Mouse (Mus musculus) neural tube, embryonic 11.5 days (tissue): ENCODE results near the gene 2210011C24Rik. TPM values are rescaled to one million over a fixed set of nuclear protein-coding genes. Genes with fewer than 3 reads are reported as not detected.

ENCODE experiments used
- ATAC-seq: fragments of 200-750 bp; cut with Nextera tagmentation; 2 replicates; pipeline ENCODE4 v1.8.0; 2017; ENCODE audit warnings: moderate number of reproducible peaks, mild to moderate bottlenecking, moderate TSS enrichment, moderate library complexity; ENCODE audit not compliant: insufficient read depth, low FRiP score, low TSS enrichment
- DNase-seq: peaks from one replicate; pipeline ENCODE4 v3.0.0-alpha.2; 2015; ENCODE audit warnings: low spot score
- H3K27ac ChIP-seq: fragments of 300-500 bp; sonication (generic); 2 replicates; pipeline ENCODE4 v1.5.1; 2014; ENCODE audit warnings: low read depth, mild to moderate bottlenecking, low read length
- H3K27me3 ChIP-seq: fragments of 300-500 bp; sonication (generic); 2 replicates; pipeline ENCODE4 v1.6.1; 2014; ENCODE audit warnings: mild to moderate bottlenecking, low read length, mixed read lengths; ENCODE audit not compliant: control insufficient read depth, insufficient read depth
- H3K36me3 ChIP-seq: fragments of 300-500 bp; sonication (generic); 2 replicates; pipeline ENCODE4 v1.6.1; 2014; ENCODE audit warnings: mild to moderate bottlenecking, low read length, moderate library complexity, mixed read lengths; ENCODE audit not compliant: control insufficient read depth, insufficient read depth
- H3K4me1 ChIP-seq: fragments of 300-500 bp; sonication (generic); 2 replicates; pipeline ENCODE4 v1.6.1; 2014; ENCODE audit warnings: low read length, mixed read lengths; ENCODE audit not compliant: control insufficient read depth, insufficient read depth
- H3K4me2 ChIP-seq: fragments of 300-500 bp; sonication (generic); 2 replicates; pipeline ENCODE4 v1.6.1; 2014; ENCODE audit warnings: low read depth, mild to moderate bottlenecking, moderate library complexity
- H3K4me3 ChIP-seq: fragments of 300-500 bp; sonication (generic); 2 replicates; pipeline ENCODE4 v1.5.1; 2014; ENCODE audit warnings: low read depth, low read length
- H3K9ac ChIP-seq: fragments of 300-500 bp; sonication (generic); 2 replicates; pipeline ENCODE4 v1.6.1; 2014; ENCODE audit warnings: mild to moderate bottlenecking, low read length
- H3K9me3 ChIP-seq: fragments of 300-500 bp; sonication (generic); 2 replicates; pipeline ENCODE4 v1.6.1; 2016; ENCODE audit warnings: low read length; ENCODE audit not compliant: control insufficient read depth
- WGBS: fragments of 180-500 bp; shearing (Covaris S2); extraction: QIAGEN DNeasy Blood & Tissue Kit; methylation state at CpG from one replicate; pipeline ENCODE4 v1.1.7; 2014; 5-methylcytosine and 5-hydroxymethylcytosine counted together
- polyA plus RNA-seq: library from polyadenylated mRNA; unstranded; fragments of >200 nt; fragmentation: Nextera tagmentation; extraction: Ambion mirVana; gene quantifications from 2 replicates; pipeline ENCODE4 v1.2.1, GENCODE M21; 2014

2210011C24Rik gene
- polyA plus RNA-seq, 1 experiment from 2014 or later = not detected

DNA sequence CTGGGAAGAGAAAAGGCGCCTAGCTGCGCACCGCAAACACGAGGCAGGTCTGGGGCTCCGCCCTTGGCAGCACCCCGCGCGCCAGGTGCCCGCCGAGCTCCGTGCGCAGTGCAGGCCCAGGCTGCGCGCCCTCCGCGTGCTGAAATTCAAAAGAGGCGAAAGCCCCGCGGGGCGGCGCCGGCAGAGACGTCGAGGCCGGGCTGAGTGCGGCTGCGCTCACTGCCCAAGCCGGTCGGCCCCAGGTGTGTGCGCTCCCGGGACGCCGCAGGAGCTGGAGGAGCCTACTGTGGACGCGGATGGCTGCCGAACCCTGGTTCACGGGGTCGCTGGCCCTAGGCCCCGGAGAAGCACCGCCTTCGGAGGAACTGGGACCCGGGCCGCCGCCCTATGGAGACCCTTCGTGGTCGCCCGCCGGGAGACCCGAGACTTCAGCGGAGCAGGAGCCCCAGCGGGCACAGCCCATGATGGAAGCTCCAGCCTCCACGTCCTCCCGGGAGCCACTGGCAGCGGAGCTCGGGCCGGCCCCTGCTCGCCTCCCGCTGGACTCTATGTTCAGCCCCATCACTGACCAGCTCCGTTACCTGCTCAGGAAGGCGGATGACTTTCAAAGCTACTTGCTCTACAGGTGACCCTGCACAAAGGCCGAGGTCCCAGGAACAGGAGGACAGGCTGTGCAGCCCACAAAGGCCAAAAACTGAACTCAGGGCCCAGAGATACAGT is 10.5 kb downstream of the 2210011C24Rik start, which contains the start of gene 1700067K01Rik:
Gene 1700067K01Rik, plus strand, starts transcription at position 222 of the 720 bp plus-strand sequence.
- DNase-seq (no peak), ATAC-seq (no peak)
- Histone ChIP-seq H3K27ac (no peak within 1 kb of the TSS), H3K36me3 (peaks cover 2% of the 10 kb centered on the region), H3K27me3 (peaks cover 20% of the 10 kb centered on the region), H3K4me1 (peaks cover 18% of the 10 kb centered on the region), H3K9ac (0 out of 2 replicates have a peak within 1 kb of the TSS, but pooled peaks have one; percentile 16), H3K4me3 (no peak within 1 kb of the TSS), H3K4me2 (0 out of 2 replicates have a peak within 1 kb of the TSS, but pooled peaks have one; percentile 18), H3K9me3 (no peaks in the 10 kb centered on the region)
- WGBS = 14% methylated on average over 61 of the region's 61 CpGs

- no peaks in the 10 kb centered on the region for H3K9me3 ChIP-seq
- H3K4me3 ChIP-seq = peak overlapping the region; percentile 83; the same call in 1 of the 2 replicates
- WGBS = 96% methylated on average over 2 of the region's 2 CpGs
- no peak overlapping the region for H3K9ac ChIP-seq
- ATAC-seq = no peak
- no peak for DNase-seq
- H3K27me3 ChIP-seq = peaks cover 20% of the 10 kb centered on the region
- peaks cover 18% of the 10 kb centered on the region for H3K4me1 ChIP-seq
- no peak overlapping the region for H3K27ac ChIP-seq
- H3K36me3 ChIP-seq = peaks cover 2% of the 10 kb centered on the region
- no peak overlapping the region for H3K4me2 ChIP-seq
Measured at GRCm38 (mm10) chr8:83999825-84000224, 12.1 kb downstream of the 2210011C24Rik start.

- no peak for DNase-seq
- peaks cover 17% of the 10 kb centered on the region for H3K4me1 ChIP-seq
- ATAC-seq = no peak
- H3K27me3 ChIP-seq = peaks cover 20% of the 10 kb centered on the region
- H3K4me2 ChIP-seq = peak overlapping the region; percentile 80
- peak overlapping the region; percentile 83 for H3K4me3 ChIP-seq
- no peak overlapping the region for H3K9ac ChIP-seq
- H3K27ac ChIP-seq = no peak overlapping the region
- no peaks in the 10 kb centered on the region for H3K9me3 ChIP-seq
- 68% methylated on average over 16 of the region's 16 CpGs for WGBS
- peaks cover 2% of the 10 kb centered on the region for H3K36me3 ChIP-seq
Measured at GRCm38 (mm10) chr8:83999057-83999705, 12.8 kb downstream of the 2210011C24Rik start.

DNA sequence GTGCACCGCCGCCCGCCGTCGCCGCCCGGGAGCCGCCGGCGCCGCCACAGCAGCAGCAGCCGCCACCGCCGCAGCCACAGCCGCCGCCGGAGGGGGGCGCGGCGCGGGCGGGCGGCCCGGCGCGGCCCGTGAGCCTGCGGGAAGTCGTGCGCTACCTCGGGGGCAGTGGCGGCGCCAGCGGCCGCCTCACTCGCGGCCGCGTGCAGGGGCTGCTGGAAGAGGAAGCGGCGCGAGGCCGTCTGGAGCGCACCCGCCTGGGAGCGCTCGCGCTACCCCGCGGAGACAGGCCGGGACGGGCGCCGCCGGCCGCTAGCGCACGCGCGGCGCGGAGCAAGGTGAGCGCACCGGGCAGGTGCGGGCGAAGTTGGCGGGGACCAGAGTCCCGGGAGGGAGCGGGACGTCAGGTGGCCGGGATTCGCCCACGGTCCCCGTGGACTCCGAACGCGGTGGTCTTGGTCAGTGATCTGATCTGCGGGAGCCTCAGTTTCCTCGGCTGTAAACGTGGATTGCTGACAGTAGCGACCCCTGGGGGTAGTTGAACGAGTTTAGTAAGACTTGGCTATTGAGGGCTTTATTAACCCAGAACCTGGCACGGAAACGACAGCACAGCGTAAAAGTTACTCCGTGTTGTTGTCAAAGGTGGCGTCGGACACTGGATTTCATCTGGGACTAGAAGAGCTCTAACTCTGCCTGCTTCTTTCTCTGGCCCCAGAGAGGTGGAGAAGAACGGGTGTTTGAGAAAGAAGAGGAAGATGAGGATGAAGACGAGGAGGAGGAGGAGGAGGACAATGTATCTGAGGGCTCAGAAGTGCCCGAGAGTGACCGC is 13.5 kb downstream of the 2210011C24Rik start:
- peak; percentile 8; the same call in 1 of the 2 replicates for ATAC-seq
- under 1% methylated on average over 74 of the region's 92 CpGs for WGBS
- Histone ChIP-seq H3K36me3 (peaks cover 2% of the 10 kb centered on the region), H3K4me3 (peak overlapping the region; percentile 83), H3K9ac (peak overlapping the region; percentile 72), H3K4me1 (peaks cover 14% of the 10 kb centered on the region; the same call in 1 of the 2 replicates), H3K27me3 (peaks cover 20% of the 10 kb centered on the region), H3K27ac (peak overlapping the region; percentile 77), H3K4me2 (peak overlapping the region; percentile 80), H3K9me3 (no peaks in the 10 kb centered on the region)
- peak; percentile 75 for DNase-seq

DNA sequence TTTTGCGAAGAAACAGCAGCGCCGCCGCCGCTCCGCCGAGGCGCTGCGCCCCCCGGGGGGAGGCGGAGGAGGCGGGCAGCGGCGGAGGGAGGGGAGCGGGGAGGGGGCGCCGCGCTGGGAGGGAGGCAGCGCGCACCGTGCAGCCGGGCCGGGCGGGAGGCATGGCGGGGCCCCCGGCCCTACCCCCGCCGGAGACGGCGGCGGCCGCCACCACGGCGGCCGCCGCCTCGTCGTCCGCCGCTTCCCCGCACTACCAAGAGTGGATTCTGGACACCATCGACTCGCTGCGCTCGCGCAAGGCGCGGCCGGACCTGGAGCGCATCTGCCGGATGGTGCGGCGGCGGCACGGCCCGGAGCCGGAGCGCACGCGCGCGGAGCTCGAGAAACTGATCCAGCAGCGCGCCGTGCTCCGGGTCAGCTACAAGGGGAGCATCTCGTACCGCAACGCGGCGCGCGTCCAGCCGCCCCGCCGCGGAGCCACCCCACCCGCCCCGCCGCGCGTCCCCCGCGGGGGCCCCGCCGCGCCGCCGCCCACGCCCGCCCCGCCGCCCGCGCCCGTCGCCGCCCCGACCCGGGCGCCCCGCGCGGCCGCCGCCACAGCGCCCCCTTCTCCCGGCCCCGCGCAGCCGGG is 14.3 kb downstream of the 2210011C24Rik start, which contains the start of gene Samd1:
Gene Samd1, plus strand, starts transcription at position 162 of the 631 bp plus-strand sequence.
- peak within 1 kb of the TSS; percentile 80 for H3K4me2 ChIP-seq
- H3K4me3 ChIP-seq = peak within 1 kb of the TSS; percentile 83
- H3K9ac ChIP-seq = peak within 1 kb of the TSS; percentile 86
- H3K9me3 ChIP-seq = no peaks in the 10 kb centered on the region
- H3K27me3 ChIP-seq = peaks cover 20% of the 10 kb centered on the region
- WGBS = 1% methylated on average over 61 of the region's 112 CpGs
- H3K36me3 ChIP-seq = peaks cover 2% of the 10 kb centered on the region
- DNase-seq (peak; percentile 73), ATAC-seq (0 out of 2 replicates have a peak, but pooled peaks have one; percentile 32)
- peaks cover 14% of the 10 kb centered on the region; the same call in 1 of the 2 replicates for H3K4me1 ChIP-seq
- peak within 1 kb of the TSS; percentile 95 for H3K27ac ChIP-seq

- ATAC-seq (peak; percentile 70), DNase-seq (peak; percentile 87)
- peaks cover 14% of the 10 kb centered on the region; the same call in 1 of the 2 replicates for H3K4me1 ChIP-seq
- peak overlapping the region; percentile 95 for H3K27ac ChIP-seq
- peak overlapping the region; percentile 83 for H3K4me3 ChIP-seq
- peak overlapping the region; percentile 86 for H3K9ac ChIP-seq
- peaks cover 19% of the 10 kb centered on the region for H3K27me3 ChIP-seq
- peak overlapping the region; percentile 80 for H3K4me2 ChIP-seq
- WGBS = under 1% methylated on average over 30 of the region's 103 CpGs
- H3K36me3 ChIP-seq = peaks cover 5% of the 10 kb centered on the region
- no peaks in the 10 kb centered on the region for H3K9me3 ChIP-seq
Measured at GRCm38 (mm10) chr8:83996567-83997505, 15.1 kb downstream of the 2210011C24Rik start.

DNA sequence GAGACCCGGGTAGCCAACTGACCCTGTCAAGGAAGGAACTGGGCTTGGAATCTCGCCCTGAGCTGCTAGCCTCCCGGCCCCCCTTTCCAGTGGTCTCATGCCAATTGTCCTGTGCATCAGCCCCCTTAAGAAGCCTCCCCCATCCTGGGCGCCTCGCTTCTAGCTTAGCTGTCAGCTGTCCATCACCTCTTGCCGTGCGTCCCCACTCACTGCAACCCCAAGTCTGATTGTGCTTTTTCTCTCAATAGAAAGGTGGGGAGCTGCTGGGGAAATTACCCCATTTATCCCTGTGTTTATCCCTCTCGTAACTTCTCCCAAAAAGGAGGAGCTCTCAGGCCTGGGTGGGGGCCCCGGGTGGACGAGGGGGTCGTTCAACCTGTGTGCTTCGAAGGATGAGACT is 16.0 kb downstream of the 2210011C24Rik start:
- Histone ChIP-seq H3K4me2 (peak overlapping the region; percentile 80), H3K9me3 (no peaks in the 10 kb centered on the region), H3K9ac (no peak overlapping the region), H3K36me3 (peaks cover 11% of the 10 kb centered on the region), H3K27me3 (peaks cover 11% of the 10 kb centered on the region), H3K4me1 (peaks cover 9% of the 10 kb centered on the region; the same call in 1 of the 2 replicates), H3K4me3 (peak overlapping the region; percentile 13; the same call in 1 of the 2 replicates), H3K27ac (no peak overlapping the region; the same call in 1 of the 2 replicates)
- WGBS = 14% methylated on average over 12 of the region's 12 CpGs
- ATAC-seq = 0 out of 2 replicates have a peak, but pooled peaks have one; percentile 22
- DNase-seq = no peak
